Mouse (Mus musculus) stomach, embryonic 14.5 days (tissue): ENCODE data around the gene Ubac2. TPM values are rescaled to one million over a fixed set of nuclear protein-coding genes. Genes with fewer than 3 reads are reported as not detected.

Experiments
- ATAC-seq: fragments of 200-750 bp; cut with Nextera tagmentation; 2 replicates; pipeline ENCODE4 v1.8.0; 2017; ENCODE audit warnings: low read depth, moderate TSS enrichment; ENCODE audit not compliant: insufficient number of reproducible peaks, insufficient read depth, low FRiP score
- H3K27ac ChIP-seq: fragments of 300-500 bp; sonication (generic); 2 replicates; pipeline ENCODE4 v1.5.1; 2014; ENCODE audit warnings: mild to moderate bottlenecking, low read length, moderate library complexity, mixed read lengths
- H3K27me3 ChIP-seq: fragments of 300-500 bp; sonication (generic); 2 replicates; pipeline ENCODE4 v1.6.1; 2014; ENCODE audit warnings: low read length, control low read depth, mixed read lengths; ENCODE audit not compliant: control insufficient read depth, insufficient read depth
- H3K36me3 ChIP-seq: fragments of 300-500 bp; sonication (generic); 2 replicates; pipeline ENCODE4 v1.6.1; 2014; ENCODE audit warnings: mild to moderate bottlenecking, control low read depth, low read length, moderate library complexity, mixed read lengths; ENCODE audit not compliant: control insufficient read depth, insufficient read depth
- H3K4me1 ChIP-seq: fragments of 300-500 bp; sonication (generic); 2 replicates; pipeline ENCODE4 v1.6.1; 2014; ENCODE audit warnings: low read length, control low read depth, mixed read lengths; ENCODE audit not compliant: control insufficient read depth, insufficient read depth
- H3K4me2 ChIP-seq: fragments of 300-500 bp; sonication (generic); replicated peaks from 2 replicates; pipeline ENCODE4 v1.6.1; 2014; ENCODE audit warnings: low read depth, low read length, control low read depth
- H3K4me3 ChIP-seq: fragments of 300-500 bp; sonication (generic); 2 replicates; pipeline ENCODE4 v1.5.1; 2014; ENCODE audit warnings: low read depth, low read length, control low read depth
- H3K9ac ChIP-seq: fragments of 300-500 bp; sonication (generic); replicated peaks from 2 replicates; pipeline ENCODE4 v1.6.1; 2014; ENCODE audit warnings: low read depth, mild to moderate bottlenecking, control low read depth, low read length, moderate library complexity, mixed read lengths
- H3K9me3 ChIP-seq: fragments of 300-500 bp; sonication (generic); 2 replicates; pipeline ENCODE4 v1.6.1; 2016; ENCODE audit warnings: low read depth, low read length, control low read depth; ENCODE audit not compliant: control insufficient read depth
- WGBS: fragments of 180-500 bp; shearing (Covaris S2); extraction: QIAGEN DNeasy Blood & Tissue Kit; methylation state at CpG from one replicate; pipeline ENCODE4 v1.1.7; 2014; 5-methylcytosine and 5-hydroxymethylcytosine counted together
- polyA plus RNA-seq: library from polyadenylated mRNA; unstranded; fragments of >200 nt; fragmentation: Nextera tagmentation; extraction: Ambion mirVana; gene quantifications from 2 replicates; pipeline ENCODE4 v1.2.1, GENCODE M21; 2014

Ubac2 gene
- polyA plus RNA-seq, 1 experiment from 2014 or later, result 67.7 TPM

- ATAC-seq, result no peak
- H3K9ac ChIP-seq, result no peak overlapping the region
- WGBS, result 78% methylated on average over 2 of the region's 2 CpGs
- peaks cover 7% of the 10 kb centered on the region; the same call in 1 of the 2 replicates for H3K4me1 ChIP-seq
- H3K9me3 ChIP-seq, result no peaks in the 10 kb centered on the region
- H3K27me3 ChIP-seq, result no peaks in the 10 kb centered on the region
- H3K27ac ChIP-seq, result no peak overlapping the region
- H3K4me3 ChIP-seq, result no peak overlapping the region
- no peaks in the 10 kb centered on the region; the same call in 1 of the 2 replicates for H3K36me3 ChIP-seq
- no peak overlapping the region for H3K4me2 ChIP-seq
Measured at GRCm38 (mm10) chr14:121897773-121898172, 19.4 kb downstream of the Ubac2 start.

GRCm38 (mm10) chr14:121898509-121898908, 20.1 kb downstream of the Ubac2 start:
- H3K36me3 ChIP-seq, result no peaks in the 10 kb centered on the region; the same call in 1 of the 2 replicates
- no peak overlapping the region for H3K9ac ChIP-seq
- H3K9me3 ChIP-seq, result no peaks in the 10 kb centered on the region
- no peaks in the 10 kb centered on the region for H3K27me3 ChIP-seq
- no peak overlapping the region for H3K27ac ChIP-seq
- no peak overlapping the region for H3K4me2 ChIP-seq
- peaks cover 7% of the 10 kb centered on the region; the same call in 1 of the 2 replicates for H3K4me1 ChIP-seq
- ATAC-seq, result no peak
- WGBS, result 90% methylated on average over 11 of the region's 11 CpGs
- no peak overlapping the region for H3K4me3 ChIP-seq

GRCm38 (mm10) chr14:121899071-121899470, 20.7 kb downstream of the Ubac2 start:
- Histone ChIP-seq H3K4me1 (peaks cover 7% of the 10 kb centered on the region; the same call in 1 of the 2 replicates), H3K4me2 (no peak overlapping the region), H3K36me3 (no peaks in the 10 kb centered on the region; the same call in 1 of the 2 replicates), H3K9me3 (no peaks in the 10 kb centered on the region), H3K9ac (no peak overlapping the region), H3K4me3 (no peak overlapping the region), H3K27ac (no peak overlapping the region), H3K27me3 (no peaks in the 10 kb centered on the region)
- no peak for ATAC-seq
- 68% methylated on average over 3 of the region's 3 CpGs for WGBS

- H3K36me3 ChIP-seq, result peaks cover 7% of the 10 kb centered on the region; the same call in 1 of the 2 replicates
- H3K4me1 ChIP-seq, result 0 out of 2 replicates have a peak, but pooled peaks cover 2% of the 10 kb centered on the region
- H3K27ac ChIP-seq, result no peak overlapping the region
- no peaks in the 10 kb centered on the region for H3K27me3 ChIP-seq
- 93% methylated on average over 6 of the region's 6 CpGs for WGBS
- no peak overlapping the region for H3K9ac ChIP-seq
- no peak overlapping the region for H3K4me2 ChIP-seq
- no peak for ATAC-seq
- H3K9me3 ChIP-seq, result no peaks in the 10 kb centered on the region
- H3K4me3 ChIP-seq, result no peak overlapping the region
Measured at GRCm38 (mm10) chr14:121901511-121901910, 23.1 kb downstream of the Ubac2 start.

- H3K27me3 ChIP-seq, result no peaks in the 10 kb centered on the region
- no peak overlapping the region for H3K9ac ChIP-seq
- 86% methylated on average over 7 of the region's 7 CpGs for WGBS
- peaks cover 7% of the 10 kb centered on the region; the same call in 1 of the 2 replicates for H3K36me3 ChIP-seq
- no peak overlapping the region for H3K4me3 ChIP-seq
- no peak overlapping the region for H3K4me2 ChIP-seq
- H3K4me1 ChIP-seq, result no peaks in the 10 kb centered on the region
- H3K9me3 ChIP-seq, result no peaks in the 10 kb centered on the region
- H3K27ac ChIP-seq, result no peak overlapping the region
- no peak for ATAC-seq
Measured at GRCm38 (mm10) chr14:121903381-121903876, 25.0 kb downstream of the Ubac2 start.

GRCm38 (mm10) chr14:121904754-121905153, 26.3 kb downstream of the Ubac2 start:
- no peak overlapping the region for H3K4me2 ChIP-seq
- H3K36me3 ChIP-seq, result peaks cover 10% of the 10 kb centered on the region; the same call in 1 of the 2 replicates
- H3K4me1 ChIP-seq, result no peaks in the 10 kb centered on the region
- no peaks in the 10 kb centered on the region for H3K27me3 ChIP-seq
- H3K27ac ChIP-seq, result no peak overlapping the region
- H3K9me3 ChIP-seq, result no peaks in the 10 kb centered on the region
- no peak overlapping the region for H3K4me3 ChIP-seq
- H3K9ac ChIP-seq, result no peak overlapping the region
- 18% methylated on average over 3 of the region's 3 CpGs for WGBS
- no peak for ATAC-seq

GRCm38 (mm10) chr14:121906341-121906991, 28.0 kb downstream of the Ubac2 start:
- Histone ChIP-seq H3K4me3 (no peak overlapping the region), H3K4me2 (no peak overlapping the region), H3K36me3 (peaks cover 13% of the 10 kb centered on the region; the same call in 1 of the 2 replicates), H3K27ac (no peak overlapping the region), H3K9me3 (no peaks in the 10 kb centered on the region), H3K4me1 (no peaks in the 10 kb centered on the region), H3K9ac (no peak overlapping the region), H3K27me3 (no peaks in the 10 kb centered on the region)
- WGBS, result 76% methylated on average over 8 of the region's 8 CpGs
- ATAC-seq, result no peak

GRCm38 (mm10) chr14:121906992-121907681, 28.7 kb downstream of the Ubac2 start:
- H3K9me3 ChIP-seq, result no peaks in the 10 kb centered on the region
- H3K27me3 ChIP-seq, result no peaks in the 10 kb centered on the region
- no peak overlapping the region for H3K9ac ChIP-seq
- peaks cover 13% of the 10 kb centered on the region; the same call in 1 of the 2 replicates for H3K36me3 ChIP-seq
- H3K4me2 ChIP-seq, result no peak overlapping the region
- H3K27ac ChIP-seq, result no peak overlapping the region
- no peaks in the 10 kb centered on the region for H3K4me1 ChIP-seq
- no peak for ATAC-seq
- 86% methylated on average over 11 of the region's 11 CpGs for WGBS
- H3K4me3 ChIP-seq, result no peak overlapping the region
